Mouse (Mus musculus) ES-E14 (cell line): ENCODE results near the gene Nedd1.

ENCODE experiments used
- CHD2 ChIP-seq: IDR thresholded peaks from 2 replicates; pipeline ENCODE4 v1.6.1; 2014; ENCODE audit warnings: mild to moderate bottlenecking, low read depth, low read length, inconsistent platforms
- ZC3H11A ChIP-seq: IDR thresholded peaks from 2 replicates; pipeline ENCODE4 v1.6.1; 2012; ENCODE audit warnings: low read depth, mild to moderate bottlenecking, inconsistent platforms, low read length, borderline replicate concordance

- TF ChIP-seq CHD2, result no peak
- no peak for TF ChIP-seq ZC3H11A
Measured at GRCm38 (mm10) chr10:92699032-92699431, 23.2 kb downstream of the Nedd1 start.
